Mouse (Mus musculus): ENCODE measurements at regions not wholly inside any gene's neighbourhood (a gene's known extent, or its start where the extent isn't known, plus 50 kb on each side); places are given as distances from the start of the nearest gene placed in this dataset.

DNA sequence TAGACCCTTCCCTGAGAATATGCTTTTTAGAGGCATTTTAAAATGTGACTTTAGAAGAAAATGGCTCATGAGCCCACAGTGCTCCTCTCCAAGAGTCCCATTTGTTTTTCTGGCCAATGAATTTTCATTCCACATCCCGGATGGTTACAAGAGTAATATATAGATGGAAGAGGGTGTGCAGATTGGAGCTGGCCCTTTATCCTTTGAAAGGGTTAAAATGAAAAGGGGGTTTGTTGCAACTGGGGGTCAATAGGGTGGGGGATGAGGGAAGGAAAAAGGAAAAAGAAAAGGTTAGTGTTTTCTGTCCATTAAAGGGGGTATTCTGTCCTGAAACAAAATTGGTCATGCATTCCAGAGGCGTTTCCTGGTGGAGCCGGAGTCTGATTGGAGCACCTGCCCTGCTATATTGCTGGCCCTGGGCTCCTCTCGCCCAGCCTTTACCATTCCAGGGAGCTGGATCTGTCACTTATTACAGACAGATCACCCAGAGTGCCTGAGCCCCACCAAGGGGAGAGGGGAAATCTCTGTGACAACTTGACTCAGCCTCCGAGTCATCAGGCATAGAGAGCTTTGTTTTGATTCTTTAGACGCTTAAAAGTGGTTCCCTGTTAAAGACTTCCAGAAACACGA, 666.7 kb downstream of the Pkhd1 start:
- in situ Hi-C loops (cut with MboI, MseI) = no loop called here

DNA sequence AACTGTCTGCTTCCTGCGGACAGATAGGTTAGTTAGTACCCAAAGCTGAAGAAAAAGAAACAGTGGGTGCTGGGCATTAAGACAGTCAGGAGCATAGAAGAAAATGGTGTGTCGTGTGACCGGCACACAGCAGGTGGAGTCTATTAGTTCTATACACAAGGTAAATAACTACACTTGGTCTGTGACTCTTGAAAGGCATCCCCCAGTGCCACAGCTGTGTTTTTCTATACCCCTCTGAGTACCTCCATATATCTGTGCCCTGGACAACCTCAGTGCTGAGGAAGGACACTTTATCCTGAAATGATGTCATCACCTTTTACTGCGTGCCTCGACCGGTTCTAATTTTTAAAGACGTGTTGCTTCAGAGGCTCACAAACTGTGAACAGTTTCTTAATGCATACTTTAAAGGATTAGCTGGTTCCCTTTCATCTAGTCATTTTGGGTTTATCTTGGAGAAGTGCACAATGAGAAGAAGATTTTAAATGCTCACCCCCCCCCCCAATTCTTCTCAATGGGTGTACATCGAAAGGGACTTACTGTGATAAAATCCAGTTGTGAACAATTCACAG, 666.1 kb downstream of the Pkhd1 start:
- in situ Hi-C loops (cut with MboI, MseI) = no loop called here

DNA sequence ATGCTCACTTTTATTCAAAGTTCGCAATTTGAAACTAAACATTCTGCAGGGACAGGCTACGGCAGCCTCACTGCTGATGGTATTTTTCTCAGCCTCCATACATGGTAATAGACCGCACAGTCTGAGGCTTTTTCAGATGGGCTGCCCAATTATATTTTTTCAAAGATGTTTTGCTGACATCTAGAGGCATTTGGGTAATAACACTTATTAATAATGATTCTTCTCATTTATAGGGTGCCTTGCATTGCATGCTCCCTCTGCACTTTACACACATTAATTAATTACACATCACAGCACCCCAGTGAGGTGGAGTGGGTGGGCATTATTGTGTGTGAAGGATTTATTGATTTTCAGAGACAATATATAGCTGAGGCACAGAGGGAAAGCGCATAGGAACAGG, 644.5 kb downstream of the Pkhd1 start:
- in situ Hi-C loops (cut with MboI, MseI) = no loop called here

DNA sequence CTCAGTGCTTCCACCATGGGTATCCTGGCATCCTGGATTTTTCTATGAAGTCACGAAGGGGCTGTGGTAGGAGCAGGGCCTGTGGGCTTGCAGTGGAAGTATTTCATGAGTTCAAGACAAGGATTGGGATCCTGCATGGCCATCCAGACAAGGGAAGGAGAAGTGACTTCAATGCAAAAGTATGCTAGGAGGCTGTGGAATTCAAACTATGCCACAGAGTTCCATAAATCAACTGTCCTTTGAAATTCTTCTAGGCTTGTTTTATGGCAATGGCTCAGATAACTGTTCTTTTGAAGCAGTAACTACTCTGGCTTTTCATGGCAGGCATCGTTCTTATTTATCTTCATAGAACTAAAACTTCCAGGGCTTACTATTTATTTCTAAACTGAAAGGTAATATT, 643.9 kb downstream of the Pkhd1 start:
- in situ Hi-C loops (cut with MboI, MseI) = no loop called here

DNA sequence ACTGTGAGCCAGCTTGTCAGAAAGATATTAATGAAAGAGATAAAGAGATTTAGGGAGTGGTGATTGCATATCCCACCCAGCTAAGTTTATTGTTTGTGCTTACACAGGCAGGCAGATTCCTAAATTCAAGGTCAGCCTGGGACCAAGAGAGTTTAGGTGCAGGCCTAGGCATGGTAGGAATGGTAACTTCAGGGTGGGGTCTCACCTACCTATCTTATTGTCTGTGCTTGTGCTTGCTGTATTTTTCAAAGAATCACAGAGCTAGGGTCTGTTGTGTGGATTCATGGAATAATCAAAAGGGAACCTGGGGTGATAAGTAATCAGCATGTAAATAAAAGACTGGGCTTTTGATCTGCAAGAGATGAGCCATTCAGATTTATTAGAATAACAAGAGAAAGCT, 642.4 kb downstream of the Pkhd1 start:
- in situ Hi-C loops (cut with MboI, MseI) = no loop called here

DNA sequence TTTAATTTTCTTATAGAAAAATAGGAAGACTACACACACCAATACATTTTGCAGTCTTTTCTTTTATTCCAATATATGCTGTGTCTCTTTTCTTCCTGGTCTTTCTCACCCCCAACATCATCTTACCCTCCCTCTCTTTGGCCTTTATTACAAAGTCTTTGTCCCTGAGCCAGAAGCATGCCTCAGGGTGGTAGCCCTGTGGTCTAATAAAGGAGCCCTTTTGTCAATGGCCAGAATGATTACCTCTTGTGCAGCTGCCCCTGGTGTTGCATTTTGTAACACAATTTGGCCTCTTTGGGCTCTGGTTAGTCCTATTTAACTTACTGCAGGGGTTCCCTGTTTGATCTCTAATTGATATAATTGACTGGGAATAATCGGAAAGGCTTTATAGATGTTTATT, 636.7 kb downstream of the Pkhd1 start:
- in situ Hi-C loops (cut with MboI, MseI) = no loop called here

DNA sequence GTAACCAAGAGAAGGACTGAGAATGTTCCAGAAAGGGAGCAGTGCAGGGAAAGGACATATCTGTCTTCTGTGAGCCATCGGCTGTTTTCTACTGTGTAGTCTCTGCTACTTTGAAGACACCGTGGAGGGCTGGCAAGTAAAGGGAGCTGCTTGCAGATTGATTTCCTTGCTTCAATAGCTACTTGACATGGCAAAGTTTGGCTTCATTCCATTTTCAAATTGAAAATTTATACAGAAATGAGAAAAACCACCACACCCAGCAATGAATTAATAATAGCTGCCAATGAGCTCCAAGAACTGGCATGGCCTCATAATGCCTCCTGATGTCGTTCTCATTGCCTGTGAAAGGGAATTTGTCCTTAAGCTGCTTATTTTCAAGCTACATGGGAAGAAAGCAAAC, 635.1 kb downstream of the Pkhd1 start:
- in situ Hi-C loops (cut with MboI, MseI) = no loop called here

DNA sequence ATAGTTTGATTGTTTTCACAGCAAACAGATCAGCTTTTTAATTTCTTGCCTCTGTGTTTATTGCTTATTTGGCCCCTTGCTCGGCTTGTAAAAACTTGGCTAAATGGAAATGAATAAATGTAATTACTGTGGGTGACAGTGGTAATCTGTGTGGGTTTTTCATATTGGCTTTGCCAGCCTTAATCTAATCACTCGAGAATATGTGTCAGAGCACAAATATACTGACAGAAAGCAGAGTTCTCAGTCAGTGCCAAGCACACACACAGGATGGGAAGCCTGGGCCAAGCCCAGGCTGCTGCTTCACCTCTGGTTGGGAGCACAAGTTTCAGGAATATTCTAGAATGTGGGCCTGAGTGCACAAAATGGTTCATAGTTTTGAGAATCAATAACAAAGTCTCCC, 634.4 kb downstream of the Pkhd1 start:
- in situ Hi-C loops (cut with MboI, MseI) = no loop called here

DNA sequence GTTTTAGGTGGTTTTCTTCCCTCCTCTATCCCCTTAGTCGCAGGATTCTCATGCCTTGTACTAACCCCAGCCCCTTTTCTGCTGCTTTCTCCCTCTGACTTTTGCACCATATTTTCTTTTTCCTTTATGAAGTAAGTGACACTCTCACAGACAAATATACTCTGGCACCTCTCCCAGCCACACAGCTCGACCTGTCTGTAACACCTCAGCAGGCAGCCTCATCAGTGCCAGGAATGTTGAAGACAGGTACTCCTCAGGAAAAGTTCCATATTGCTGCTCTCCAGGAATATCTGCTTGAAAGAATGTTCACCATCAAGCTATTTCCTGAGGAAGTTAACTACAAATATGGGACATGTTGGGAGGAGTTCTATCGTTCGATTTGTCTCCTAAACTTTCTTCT, 627.9 kb downstream of the Pkhd1 start:
- in situ Hi-C loops (cut with MboI, MseI) = no loop called here

All from T-helper 17 cell (primary cell).